Mouse (Mus musculus) spleen, adult 2 months (tissue): ENCODE results near the gene Aspscr1.

Experiments
- CTCF ChIP-seq: fragments of 200-500 bp; IDR thresholded peaks from 2 replicates; pipeline ENCODE4 v1.5.1; 2011; ENCODE audit warnings: mild to moderate bottlenecking, inconsistent platforms; ENCODE audit not compliant: insufficient read depth, insufficient read length, insufficient replicate concordance; ENCODE audit errors: extremely low read depth
- POLR2A ChIP-seq: fragments of 200-500 bp; IDR thresholded peaks from 2 replicates; pipeline ENCODE4 v1.6.1; 2011; ENCODE audit warnings: low read depth, low read length, inconsistent platforms

DNA sequence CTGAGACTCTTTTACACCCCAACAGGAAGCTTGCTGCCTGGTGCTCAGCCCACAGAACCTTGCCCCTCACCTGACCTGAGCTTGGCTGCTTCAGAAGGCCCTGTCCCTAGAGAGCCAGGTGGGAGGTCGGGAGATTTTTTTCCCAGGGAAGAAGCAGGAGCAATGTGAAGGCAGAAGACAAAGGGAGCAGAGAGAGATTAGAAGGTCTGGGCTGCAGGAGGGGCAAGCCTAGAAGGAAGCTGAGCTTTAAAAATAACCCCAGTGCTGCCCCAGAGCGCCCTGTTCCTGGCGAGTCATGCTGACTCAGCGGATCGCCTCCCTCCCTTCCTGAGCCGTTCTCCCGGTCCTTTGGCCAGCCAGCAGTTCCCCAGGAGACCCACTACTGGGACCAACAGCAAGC is 42.9 kb upstream of the Aspscr1 start:
- TF ChIP-seq POLR2A (no peak), CTCF (no peak)
